Mouse (Mus musculus): Measurements from ENCODE around the gene Iqcf3.
"Not testable (repeated sequence)": the region's sequence is repeated elsewhere in the genome, so short reads cannot be mapped to it uniquely, and the experiment has no call there.

Iqcf3 gene

GRCm38 (mm10) chr9:106512729-106513450, 48.5 kb downstream of the Iqcf3 start:
- peak; percentile 60 for DNase-seq (ENCODE audit: extremely low read depth, low read depth)

GRCm38 (mm10) chr9:106509356-106509755, 52.1 kb downstream of the Iqcf3 start:
- no peak for DNase-seq (ENCODE audit: extremely low read depth, low read depth)

- no peak for DNase-seq (ENCODE audit: extremely low read depth, low read depth)
Measured at GRCm38 (mm10) chr9:106504246-106504645, 57.2 kb downstream of the Iqcf3 start.

GRCm38 (mm10) chr9:106501846-106502245, 59.6 kb downstream of the Iqcf3 start:
- DNase-seq (ENCODE audit: extremely low read depth, low read depth), result no peak

- DNase-seq (ENCODE audit: extremely low read depth, low read depth), result no peak
Measured at GRCm38 (mm10) chr9:106499667-106500066, 61.8 kb downstream of the Iqcf3 start, which contains the start of gene Iqcf1. Gene Iqcf1, plus strand, starts transcription at chr9:106499967.

GRCm38 (mm10) chr9:106487602-106488001, 73.8 kb downstream of the Iqcf3 start:
- DNase-seq (ENCODE audit: extremely low read depth, low read depth), result not testable (repeated sequence)

GRCm38 (mm10) chr9:106485076-106485475, 76.4 kb downstream of the Iqcf3 start:
- DNase-seq (ENCODE audit: extremely low read depth, low read depth), result no peak

GRCm38 (mm10) chr9:106483606-106484005, 77.8 kb downstream of the Iqcf3 start:
- no peak for DNase-seq (ENCODE audit: extremely low read depth, low read depth)

- no peak for DNase-seq (ENCODE audit: extremely low read depth, low read depth)
Measured at GRCm38 (mm10) chr9:106483136-106483535, 78.3 kb downstream of the Iqcf3 start.

GRCm38 (mm10) chr9:106482578-106483115, 78.8 kb downstream of the Iqcf3 start:
- DNase-seq (ENCODE audit: extremely low read depth, low read depth), result no peak

GRCm38 (mm10) chr9:106481676-106482075, 79.8 kb downstream of the Iqcf3 start:
- no peak for DNase-seq (ENCODE audit: extremely low read depth, low read depth)

- no peak for DNase-seq (ENCODE audit: extremely low read depth, low read depth)
Measured at GRCm38 (mm10) chr9:106481075-106481474, 80.4 kb downstream of the Iqcf3 start.

GRCm38 (mm10) chr9:106480541-106480940, 80.9 kb downstream of the Iqcf3 start:
- DNase-seq (ENCODE audit: extremely low read depth, low read depth), result no peak

GRCm38 (mm10) chr9:106478101-106478500, 83.3 kb downstream of the Iqcf3 start:
- DNase-seq (ENCODE audit: extremely low read depth, low read depth), result no peak

GRCm38 (mm10) chr9:106477649-106478048, 83.8 kb downstream of the Iqcf3 start:
- DNase-seq (ENCODE audit: extremely low read depth, low read depth), result no peak

GRCm38 (mm10) chr9:106476924-106477484, 84.4 kb downstream of the Iqcf3 start, which contains the start of gene Parp3:
Gene Parp3, minus strand, starts transcription at chr9:106476949.
- peak; percentile 99 for DNase-seq (ENCODE audit: extremely low read depth, low read depth)

GRCm38 (mm10) chr9:106476002-106476923, 85.2 kb downstream of the Iqcf3 start:
- DNase-seq (ENCODE audit: extremely low read depth, low read depth), result peak; percentile 61

- no peak for DNase-seq (ENCODE audit: extremely low read depth, low read depth)
Measured at GRCm38 (mm10) chr9:106475663-106476001, 85.8 kb downstream of the Iqcf3 start, which contains the start of gene Rrp9. Gene Rrp9, plus strand, starts transcription at chr9:106475963.

- DNase-seq (ENCODE audit: extremely low read depth, low read depth), result no peak
Measured at GRCm38 (mm10) chr9:106475046-106475445, 86.4 kb downstream of the Iqcf3 start.

- peak; percentile 67 for DNase-seq (ENCODE audit: extremely low read depth, low read depth)
Measured at GRCm38 (mm10) chr9:106474456-106474855, 87.0 kb downstream of the Iqcf3 start.

- DNase-seq (ENCODE audit: extremely low read depth, low read depth), result no peak
Measured at GRCm38 (mm10) chr9:106473753-106474105, 87.7 kb downstream of the Iqcf3 start.

Data from MEL-GATA-1-ER (cell line).